Mouse (Mus musculus): ENCODE data around the gene Syce2. TPM values are rescaled to one million over a fixed set of nuclear protein-coding genes. Genes with fewer than 3 reads are reported as not detected.

Syce2 gene
- polyA plus RNA-seq, 1 experiment from 2014 or later, result 94.8 TPM

- peak overlapping the region; percentile 97 for H3K4me3 ChIP-seq (ENCODE audit: low read depth, low read length)
- no peak for ATAC-seq (ENCODE audit: insufficient read depth)
- H3K27ac ChIP-seq (ENCODE audit: low read depth), result peak overlapping the region; percentile 84
- peaks cover 51% of the 10 kb centered on the region for H3K36me3 ChIP-seq (ENCODE audit: insufficient read depth)
- peak; percentile 65 for DNase-seq
- WGBS, result 10% methylated on average over 12 of the region's 12 CpGs
- peak overlapping the region; percentile 98 for H3K9ac ChIP-seq
- H3K4me2 ChIP-seq, result peak overlapping the region; percentile 87
- no peaks in the 10 kb centered on the region for H3K27me3 ChIP-seq (ENCODE audit: insufficient read depth, low read length)
- peaks cover 12% of the 10 kb centered on the region for H3K4me1 ChIP-seq (ENCODE audit: insufficient read depth)
- H3K9me3 ChIP-seq (ENCODE audit: low read depth, low read length), result no peaks in the 10 kb centered on the region
- TF ChIP-seq CTCF (IDR thresholded peaks at IDR 0.05; ENCODE audit: low read depth), result peak; percentile 63
Measured at GRCm38 (mm10) chr8:84845355-84846093, 26.4 kb upstream of the Syce2 start.

DNA sequence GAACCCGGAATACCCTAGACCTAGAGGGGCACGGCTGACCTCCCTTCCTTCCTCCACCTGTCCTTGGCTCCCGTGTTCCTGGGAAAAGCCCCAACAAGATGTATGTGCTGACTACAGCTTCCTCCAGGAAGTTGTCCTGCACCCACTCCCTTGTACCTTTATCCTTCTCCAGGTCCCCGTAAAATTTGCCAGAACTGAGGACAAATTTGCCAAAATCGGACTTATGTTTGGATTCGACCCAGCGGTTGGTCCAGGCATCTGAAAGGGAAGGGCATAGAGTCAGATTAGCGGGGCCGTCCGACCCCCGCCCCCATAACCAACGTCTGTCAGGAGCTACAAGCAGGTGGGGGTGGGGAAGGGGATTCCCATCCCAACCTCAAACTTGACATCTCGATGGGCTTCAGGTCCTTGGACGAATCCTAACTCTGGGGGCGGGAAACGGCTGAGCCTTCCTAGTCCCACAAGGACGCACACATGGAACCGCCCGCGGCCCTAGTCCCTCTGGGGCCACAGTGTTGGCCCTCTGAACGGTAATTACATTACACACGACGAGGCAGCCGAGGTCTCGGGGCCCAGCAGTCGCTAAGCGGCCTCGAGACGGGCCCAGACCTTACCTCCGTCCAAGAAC, 25.7 kb upstream of the Syce2 start:
- Histone ChIP-seq H3K9me3 (ENCODE audit: low read depth, low read length) (no peaks in the 10 kb centered on the region), H3K4me2 (peak overlapping the region; percentile 87), H3K4me1 (ENCODE audit: insufficient read depth) (peaks cover 12% of the 10 kb centered on the region), H3K27ac (ENCODE audit: low read depth) (peak overlapping the region; percentile 84), H3K36me3 (ENCODE audit: insufficient read depth) (peaks cover 48% of the 10 kb centered on the region), H3K27me3 (ENCODE audit: insufficient read depth, low read length) (no peaks in the 10 kb centered on the region), H3K4me3 (ENCODE audit: low read depth, low read length) (peak overlapping the region; percentile 97), H3K9ac (peak overlapping the region; percentile 98)
- peak; percentile 9; the same call in 1 of the 2 replicates for ATAC-seq (ENCODE audit: insufficient read depth)
- TF ChIP-seq CTCF (IDR thresholded peaks at IDR 0.05; ENCODE audit: low read depth), result no peak
- DNase-seq, result no peak
- WGBS, result under 1% methylated on average over 30 of the region's 30 CpGs

GRCm38 (mm10) chr8:84846722-84847572, 25.0 kb upstream of the Syce2 start, which contains the start of gene Calr:
Gene Calr (minus strand): TSS chr8:84846934.
- H3K9me3 ChIP-seq (ENCODE audit: low read depth, low read length), result no peaks in the 10 kb centered on the region
- no peaks in the 10 kb centered on the region for H3K27me3 ChIP-seq (ENCODE audit: insufficient read depth, low read length)
- H3K36me3 ChIP-seq (ENCODE audit: insufficient read depth), result peaks cover 41% of the 10 kb centered on the region
- H3K4me3 ChIP-seq (ENCODE audit: low read depth, low read length), result peak within 1 kb of the TSS; percentile 97
- under 1% methylated on average over 55 of the region's 55 CpGs for WGBS
- peak within 1 kb of the TSS; percentile 98 for H3K9ac ChIP-seq
- peaks cover 12% of the 10 kb centered on the region for H3K4me1 ChIP-seq (ENCODE audit: insufficient read depth)
- TF ChIP-seq CTCF (IDR thresholded peaks at IDR 0.05; ENCODE audit: low read depth), result peak; percentile 53
- H3K4me2 ChIP-seq, result peak within 1 kb of the TSS; percentile 88
- ATAC-seq (ENCODE audit: insufficient read depth), result peak; percentile 99
- H3K27ac ChIP-seq (ENCODE audit: low read depth), result peak within 1 kb of the TSS; percentile 88
- DNase-seq, result peak; percentile 100

DNA sequence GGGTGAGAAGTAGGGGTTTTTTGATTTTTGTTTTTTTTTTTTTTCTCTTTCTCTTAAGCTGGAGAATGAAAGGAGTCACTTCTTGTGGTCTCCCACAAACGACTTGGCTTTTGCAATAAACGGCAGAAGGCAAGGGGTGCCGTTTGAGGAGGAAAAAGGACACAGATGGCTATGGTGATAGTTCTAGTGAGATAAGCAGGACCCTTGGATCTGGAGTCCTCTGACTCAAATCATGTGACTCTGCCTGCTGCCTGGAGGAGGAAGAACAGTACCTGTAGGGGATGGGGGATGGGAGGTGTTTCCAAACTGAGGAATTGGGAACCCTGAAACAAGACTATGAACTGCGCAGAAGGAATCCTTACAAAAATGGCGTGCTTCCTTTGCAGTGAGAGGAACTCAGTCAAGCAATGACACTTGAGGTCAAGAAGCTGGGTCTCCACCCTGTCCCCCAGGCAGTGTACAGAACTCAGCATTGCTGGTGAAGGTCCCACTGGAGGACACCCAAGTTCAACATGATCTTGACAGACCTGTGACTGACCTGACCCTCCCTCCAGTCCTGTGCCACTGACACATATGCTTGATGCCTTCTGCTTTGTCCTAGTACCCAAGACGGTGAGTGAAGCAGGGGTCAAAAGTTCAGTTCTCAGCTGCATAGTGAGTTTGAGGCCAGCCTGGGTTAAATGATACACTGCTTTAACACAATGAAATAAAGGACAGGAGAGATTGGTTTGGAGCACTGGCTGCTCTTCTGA, 24.1 kb upstream of the Syce2 start:
- TF ChIP-seq CTCF (IDR thresholded peaks at IDR 0.05; ENCODE audit: low read depth), result no peak
- 39% methylated on average over 6 of the region's 6 CpGs for WGBS

GRCm38 (mm10) chr8:84856434-84856833, 15.5 kb upstream of the Syce2 start:
- DNase-seq, result no peak
- 83% methylated on average over 3 of the region's 3 CpGs for WGBS
- Histone ChIP-seq H3K27me3 (ENCODE audit: insufficient read depth, low read length) (no peaks in the 10 kb centered on the region), H3K4me2 (peak overlapping the region; percentile 7; the same call in 1 of the 2 replicates), H3K4me1 (ENCODE audit: insufficient read depth) (0 out of 2 replicates have a peak, but pooled peaks cover 8% of the 10 kb centered on the region), H3K9ac (no peak overlapping the region), H3K27ac (ENCODE audit: low read depth) (no peak overlapping the region), H3K9me3 (ENCODE audit: low read depth, low read length) (no peaks in the 10 kb centered on the region), H3K4me3 (ENCODE audit: low read depth, low read length) (no peak overlapping the region; the same call in 1 of the 2 replicates), H3K36me3 (ENCODE audit: insufficient read depth) (peaks cover 27% of the 10 kb centered on the region)
- ATAC-seq (ENCODE audit: insufficient read depth), result peak; percentile 16; the same call in 1 of the 2 replicates
- TF ChIP-seq CTCF (IDR thresholded peaks at IDR 0.05; ENCODE audit: low read depth), result no peak

More for the DNA sequence above, 24.1 kb upstream of the Syce2 start:
- H3K36me3 ChIP-seq (ENCODE audit: insufficient read depth), result peaks cover 32% of the 10 kb centered on the region
- H3K4me2 ChIP-seq, result peak overlapping the region; percentile 88
- peak; percentile 15 for DNase-seq
- ATAC-seq (ENCODE audit: insufficient read depth), result no peak
- H3K4me3 ChIP-seq (ENCODE audit: low read depth, low read length), result peak overlapping the region; percentile 97
- peak overlapping the region; percentile 88 for H3K27ac ChIP-seq (ENCODE audit: low read depth)
- no peaks in the 10 kb centered on the region for H3K27me3 ChIP-seq (ENCODE audit: insufficient read depth, low read length)
- peak overlapping the region; percentile 73 for H3K9ac ChIP-seq
- peaks cover 12% of the 10 kb centered on the region for H3K4me1 ChIP-seq (ENCODE audit: insufficient read depth)
- H3K9me3 ChIP-seq (ENCODE audit: low read depth, low read length), result no peaks in the 10 kb centered on the region

- no peak for TF ChIP-seq CTCF (IDR thresholded peaks at IDR 0.05; ENCODE audit: low read depth)
- H3K27ac ChIP-seq (ENCODE audit: low read depth), result peak within 1 kb of the TSS; percentile 75
- WGBS, result under 1% methylated on average over 39 of the region's 39 CpGs
Measured at GRCm38 (mm10) chr8:84856864-84857441, 15.0 kb upstream of the Syce2 start, which contains the start of gene Farsa. Gene Farsa (plus strand): TSS chr8:84856989.

More at GRCm38 (mm10) chr8:84856864-84857441, 15.0 kb upstream of the Syce2 start, which contains the start of gene Farsa:
- no peaks in the 10 kb centered on the region for H3K27me3 ChIP-seq (ENCODE audit: insufficient read depth, low read length)
- 0 out of 2 replicates have a peak, but pooled peaks cover 8% of the 10 kb centered on the region for H3K4me1 ChIP-seq (ENCODE audit: insufficient read depth)
- peak; percentile 96 for ATAC-seq (ENCODE audit: insufficient read depth)
- peak within 1 kb of the TSS; percentile 92 for H3K9ac ChIP-seq
- peak; percentile 99 for DNase-seq
- peak within 1 kb of the TSS; percentile 65 for H3K4me2 ChIP-seq
- H3K9me3 ChIP-seq (ENCODE audit: low read depth, low read length), result no peaks in the 10 kb centered on the region
- H3K4me3 ChIP-seq (ENCODE audit: low read depth, low read length), result peak within 1 kb of the TSS; percentile 92
- peaks cover 32% of the 10 kb centered on the region for H3K36me3 ChIP-seq (ENCODE audit: insufficient read depth)
